Mouse (Mus musculus): Measurements from ENCODE around the gene Pgm5.
A peak's percentile ranks its signal among the peaks of the same experiment; 100 is the strongest.

Pgm5 gene

GRCm38 (mm10) chr19:24667527-24667926 is 194.1 kb downstream of the Pgm5 start:
- DNase-seq (ENCODE audit: low spot score in 2 of 2) = no peak

- no peak for DNase-seq (ENCODE audit: low spot score in 2 of 2)
Measured at GRCm38 (mm10) chr19:24665771-24666170, 195.9 kb downstream of the Pgm5 start.

- no peak for DNase-seq (ENCODE audit: low spot score in 2 of 2)
Measured at GRCm38 (mm10) chr19:24662346-24662745, 199.3 kb downstream of the Pgm5 start.

- no peak for DNase-seq (ENCODE audit: low spot score in 2 of 2)
Measured at GRCm38 (mm10) chr19:24656981-24657380, 204.7 kb downstream of the Pgm5 start.

GRCm38 (mm10) chr19:24653230-24653799 is 208.3 kb downstream of the Pgm5 start:
- no peak for DNase-seq (ENCODE audit: low spot score in 2 of 2)

- DNase-seq (ENCODE audit: low spot score in 2 of 2) = no peak
Measured at GRCm38 (mm10) chr19:24652342-24653019, 209.2 kb downstream of the Pgm5 start.

GRCm38 (mm10) chr19:24651595-24651994 is 210.1 kb downstream of the Pgm5 start:
- no peak for DNase-seq (ENCODE audit: low spot score in 2 of 2)

- DNase-seq (ENCODE audit: low spot score in 2 of 2) = no peak
Measured at GRCm38 (mm10) chr19:24650428-24650827, 211.2 kb downstream of the Pgm5 start.

GRCm38 (mm10) chr19:24648016-24648415 is 213.6 kb downstream of the Pgm5 start:
- no peak for DNase-seq (ENCODE audit: low spot score in 2 of 2)

- DNase-seq (ENCODE audit: low spot score in 2 of 2) = no peak
Measured at GRCm38 (mm10) chr19:24646162-24646829, 215.4 kb downstream of the Pgm5 start.

DNA sequence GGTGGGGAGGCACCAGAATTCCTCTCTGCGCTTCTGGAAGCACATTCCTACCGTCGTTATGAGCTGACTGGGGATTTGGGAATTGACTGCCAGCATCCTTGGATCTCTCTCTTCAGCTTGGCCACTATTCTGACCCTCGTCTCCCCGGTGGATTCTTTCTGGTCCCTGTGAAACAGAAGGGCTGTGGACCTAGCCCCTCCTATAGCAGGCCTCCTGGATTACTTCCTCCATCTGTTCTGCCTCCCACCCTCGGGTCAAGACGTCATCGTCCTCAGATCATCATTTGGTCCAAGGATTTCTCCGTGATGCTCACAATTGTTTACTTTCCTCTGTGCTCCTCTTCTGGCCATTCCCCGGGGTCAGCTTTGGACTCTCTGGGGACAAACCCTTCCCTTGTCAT is 216.7 kb downstream of the Pgm5 start:
- DNase-seq (ENCODE audit: low spot score in 2 of 2) = no peak

GRCm38 (mm10) chr19:24640982-24641381 is 220.7 kb downstream of the Pgm5 start:
- no peak for DNase-seq (ENCODE audit: low spot score in 2 of 2)

GRCm38 (mm10) chr19:24637988-24638387 is 223.7 kb downstream of the Pgm5 start:
- no peak for DNase-seq (ENCODE audit: low spot score in 2 of 2)

DNA sequence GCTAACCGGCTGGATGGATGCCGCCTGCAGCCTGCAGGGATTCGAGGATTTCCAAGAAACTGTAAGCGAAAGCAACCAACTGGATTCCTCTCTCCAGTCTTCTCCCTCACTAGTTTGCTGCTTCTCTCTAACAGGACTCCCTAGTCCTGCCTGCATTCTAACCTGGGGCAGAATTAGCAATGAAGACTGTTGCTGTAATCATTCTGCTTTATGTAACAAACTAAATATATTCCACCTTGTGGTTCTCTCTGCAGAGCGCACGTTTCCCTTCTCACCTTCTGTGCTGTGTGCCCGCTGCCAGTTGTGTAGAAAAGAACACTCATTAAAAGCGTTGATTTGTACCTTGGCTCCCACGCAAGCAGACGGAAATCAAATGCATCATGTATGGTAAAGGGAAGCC is 225.0 kb downstream of the Pgm5 start:
- DNase-seq (ENCODE audit: low spot score in 2 of 2) = no peak

DNA sequence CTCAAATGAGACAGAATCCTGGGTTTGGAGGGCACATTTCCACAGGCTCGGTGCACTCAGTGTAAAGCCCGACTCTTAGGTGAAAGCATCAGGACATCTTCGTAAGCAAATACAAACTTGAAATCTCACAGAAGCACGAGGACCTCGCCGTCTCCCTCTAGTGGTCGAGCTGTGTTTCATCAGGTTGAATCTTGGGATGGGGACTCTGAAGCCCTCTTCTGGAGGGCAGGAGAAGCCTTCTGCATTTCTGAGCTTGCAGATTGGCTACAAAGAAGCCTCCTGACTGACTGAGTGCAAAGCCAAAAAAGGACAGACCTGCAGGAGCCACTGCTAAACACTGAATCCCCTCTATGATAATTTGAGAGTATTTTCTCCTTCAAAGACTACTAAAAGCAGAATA is 227.1 kb downstream of the Pgm5 start:
- peak; percentile 31 to 32 for DNase-seq (ENCODE audit: low spot score in 2 of 2)
